Mouse (Mus musculus) frontal cortex, adult 2 months (tissue): ENCODE data around the gene Ccp110. TPM values are rescaled to one million over a fixed set of nuclear protein-coding genes. Genes with fewer than 3 reads are reported as not detected.

Experiments
- DNase-seq, 2 experiments: peaks; one replicate each; pipeline ENCODE4 v3.0.0; 2022; ENCODE audit warnings: low spot score in 1 of 2; ENCODE audit errors: extremely low spot score in 1 of 2
- polyA plus RNA-seq: library from polyadenylated mRNA; depleted of rRNA; stranded (reverse); fragments of >200 nt; gene quantifications from 2 replicates; pipeline ENCODE4 v1.2.3, GENCODE M21; 2012; rRNA removed

Ccp110 gene
- polyA plus RNA-seq, 1 experiment, result 41.8 TPM

- peak; percentile 27 to 82 for DNase-seq
Observed at GRCm38 (mm10) chr7:118766119-118766833, 53.9 kb downstream of the Ccp110 start.

- DNase-seq, result no peak
Observed at GRCm38 (mm10) chr7:118766834-118767224, 54.5 kb downstream of the Ccp110 start.

- no peak for DNase-seq
Observed at GRCm38 (mm10) chr7:118769208-118769607, 56.9 kb downstream of the Ccp110 start.

GRCm38 (mm10) chr7:118769655-118770054, 57.3 kb downstream of the Ccp110 start:
- DNase-seq, result no peak

- no peak for DNase-seq
Observed at GRCm38 (mm10) chr7:118773027-118773426, 60.7 kb downstream of the Ccp110 start.

- DNase-seq, result no peak
Observed at GRCm38 (mm10) chr7:118775991-118776390, 63.6 kb downstream of the Ccp110 start.

GRCm38 (mm10) chr7:118776491-118776890, 64.1 kb downstream of the Ccp110 start:
- no peak for DNase-seq

- DNase-seq, result peak in 1 of 2 experiments; percentile 39
Observed at GRCm38 (mm10) chr7:118777598-118778394, 65.4 kb downstream of the Ccp110 start.

- DNase-seq, result no peak
Observed at GRCm38 (mm10) chr7:118778561-118778960, 66.2 kb downstream of the Ccp110 start.

GRCm38 (mm10) chr7:118783305-118784001, 71.1 kb downstream of the Ccp110 start:
- peak; percentile 28 to 68 for DNase-seq

- no peak for DNase-seq
Observed at GRCm38 (mm10) chr7:118786091-118786490, 73.7 kb downstream of the Ccp110 start.

Other genes starting within 250 kb of the Ccp110 start
- gene Itpripl2, start 220.6 kb upstream of the Ccp110 start, polyA plus RNA-seq, result 2.5 and 3.1 TPM in 2 replicates
- 68.3 and 72.1 TPM in 2 replicates for gene Coq7, start 179.2 kb upstream of the Ccp110 start, polyA plus RNA-seq
- gene Tmc7, start 127.8 kb upstream of the Ccp110 start, polyA plus RNA-seq, result 12.5 and 13.4 TPM in 2 replicates
- 0.10 and 0.13 TPM in 2 replicates for gene Tmc5, start 115.3 kb upstream of the Ccp110 start, polyA plus RNA-seq
- gene Gde1, start 6.8 kb upstream of the Ccp110 start, polyA plus RNA-seq, result 371 and 372 TPM in 2 replicates
- 67.2 and 68.8 TPM in 2 replicates for gene Vps35l, start 27.7 kb downstream of the Ccp110 start, polyA plus RNA-seq
- gene Iqck, start 143.2 kb downstream of the Ccp110 start, polyA plus RNA-seq, result 9.1 and 10.0 TPM in 2 replicates
- gene Knop1, start 143.7 kb downstream of the Ccp110 start, polyA plus RNA-seq, result 17.5 and 17.8 TPM in 2 replicates